Mouse (Mus musculus): Measurements from ENCODE around the gene Timm50. TPM values are rescaled to one million over a fixed set of nuclear protein-coding genes. Genes with fewer than 3 reads are reported as not detected.

Timm50 gene
- polyA plus RNA-seq, 1 experiment from 2014 or later: 119 TPM

GRCm38 (mm10) chr7:28290165-28290564 is 21.7 kb downstream of the Timm50 start:
- H3K4me2 ChIP-seq (ENCODE audit: low read length): peak overlapping the region; percentile 56
- H3K4me1 ChIP-seq (ENCODE audit: control insufficient read depth in 2 of 2, insufficient read depth in 2 of 2, low read length in 2 of 2): peaks cover 5 to 6% of the 10 kb centered on the region in 2 experiments; a peak in 2 of 4 replicates
- H3K27me3 ChIP-seq (ENCODE audit: control insufficient read depth, insufficient read depth, low read length): peaks cover 78% of the 10 kb centered on the region
- peak overlapping the region in 1 of 2 experiments; percentile 29; a peak in 2 of 4 replicates for H3K4me3 ChIP-seq (ENCODE audit: control insufficient read depth in 1 of 2, insufficient read depth in 1 of 2, low read depth in 1 of 2, low read length in 2 of 2)
- H3K9ac ChIP-seq (ENCODE audit: low read length): peak overlapping the region; percentile 36; the same call in 1 of the 2 replicates
- H3K9me3 ChIP-seq (ENCODE audit: control insufficient read depth, low read length): no peaks in the 10 kb centered on the region
- ATAC-seq (ENCODE audit: insufficient number of reproducible peaks, insufficient read depth, low FRiP score, low read depth): no peak
- H3K36me3 ChIP-seq (ENCODE audit: control insufficient read depth, insufficient read depth, low read length): no peaks in the 10 kb centered on the region
- under 1% methylated on average over 17 of the region's 18 CpGs for WGBS
- no peak overlapping the region for H3K27ac ChIP-seq (replicated peaks in 1 of 2; ENCODE audit: control insufficient read depth in 1 of 2, insufficient read depth in 1 of 2, low read depth in 2 of 2, low read length in 2 of 2)

- Histone ChIP-seq H3K4me2 (ENCODE audit: low read length) (no peak overlapping the region), H3K4me1 (ENCODE audit: control insufficient read depth in 2 of 2, insufficient read depth in 2 of 2, low read length in 2 of 2) (peaks cover 4 to 5% of the 10 kb centered on the region in 2 experiments; a peak in 3 of 4 replicates), H3K9me3 (ENCODE audit: control insufficient read depth, low read length) (no peaks in the 10 kb centered on the region), H3K36me3 (ENCODE audit: control insufficient read depth, insufficient read depth, low read length) (no peaks in the 10 kb centered on the region), H3K9ac (ENCODE audit: low read length) (no peak overlapping the region), H3K27me3 (ENCODE audit: control insufficient read depth, insufficient read depth, low read length) (no peaks in the 10 kb centered on the region), H3K27ac (replicated peaks in 1 of 2; ENCODE audit: control insufficient read depth in 1 of 2, insufficient read depth in 1 of 2, low read depth in 2 of 2, low read length in 2 of 2) (no peak overlapping the region), H3K4me3 (ENCODE audit: control insufficient read depth in 1 of 2, insufficient read depth in 1 of 2, low read depth in 1 of 2, low read length in 2 of 2) (no peak overlapping the region)
- ATAC-seq (ENCODE audit: insufficient number of reproducible peaks, insufficient read depth, low FRiP score, low read depth): no peak
- WGBS: 73% methylated on average over 7 of the region's 7 CpGs
Measured at GRCm38 (mm10) chr7:28280630-28281029, 31.2 kb downstream of the Timm50 start.

GRCm38 (mm10) chr7:28278279-28278652 is 33.6 kb downstream of the Timm50 start:
- no peak for ATAC-seq (ENCODE audit: insufficient number of reproducible peaks, insufficient read depth, low FRiP score, low read depth)
- peaks cover 4 to 5% of the 10 kb centered on the region in 2 experiments; a peak in 3 of 4 replicates for H3K4me1 ChIP-seq (ENCODE audit: control insufficient read depth in 2 of 2, insufficient read depth in 2 of 2, low read length in 2 of 2)
- H3K9ac ChIP-seq (ENCODE audit: low read length): peak overlapping the region; percentile 93
- peak overlapping the region; percentile 91 for H3K4me2 ChIP-seq (ENCODE audit: low read length)
- peak overlapping the region; percentile 72 to 87 for H3K4me3 ChIP-seq (ENCODE audit: control insufficient read depth in 1 of 2, insufficient read depth in 1 of 2, low read depth in 1 of 2, low read length in 2 of 2)
- H3K27ac ChIP-seq (replicated peaks in 1 of 2; ENCODE audit: control insufficient read depth in 1 of 2, insufficient read depth in 1 of 2, low read depth in 2 of 2, low read length in 2 of 2): peak overlapping the region in 1 of 2 experiments; percentile 66; a peak in 1 of 4 replicates
- no peaks in the 10 kb centered on the region for H3K9me3 ChIP-seq (ENCODE audit: control insufficient read depth, low read length)
- WGBS: 84% methylated on average over 7 of the region's 7 CpGs
- no peaks in the 10 kb centered on the region for H3K27me3 ChIP-seq (ENCODE audit: control insufficient read depth, insufficient read depth, low read length)
- no peaks in the 10 kb centered on the region for H3K36me3 ChIP-seq (ENCODE audit: control insufficient read depth, insufficient read depth, low read length)

GRCm38 (mm10) chr7:28277615-28278278 is 34.1 kb downstream of the Timm50 start, which contains the start of gene Eid2b:
Gene Eid2b, plus strand, starts transcription at chr7:28277739.
- no peaks in the 10 kb centered on the region for H3K27me3 ChIP-seq (ENCODE audit: control insufficient read depth, insufficient read depth, low read length)
- H3K9ac ChIP-seq (ENCODE audit: low read length): peak within 1 kb of the TSS; percentile 93
- peak within 1 kb of the TSS; percentile 66 to 75 for H3K27ac ChIP-seq (replicated peaks in 1 of 2; ENCODE audit: control insufficient read depth in 1 of 2, insufficient read depth in 1 of 2, low read depth in 2 of 2, low read length in 2 of 2)
- no peaks in the 10 kb centered on the region for H3K9me3 ChIP-seq (ENCODE audit: control insufficient read depth, low read length)
- H3K4me1 ChIP-seq (ENCODE audit: control insufficient read depth in 2 of 2, insufficient read depth in 2 of 2, low read length in 2 of 2): peaks cover 4 to 5% of the 10 kb centered on the region in 2 experiments; a peak in 3 of 4 replicates
- H3K4me3 ChIP-seq (ENCODE audit: control insufficient read depth in 1 of 2, insufficient read depth in 1 of 2, low read depth in 1 of 2, low read length in 2 of 2): peak within 1 kb of the TSS; percentile 72 to 87
- H3K4me2 ChIP-seq (ENCODE audit: low read length): peak within 1 kb of the TSS; percentile 91
- 3% methylated on average over 68 of the region's 68 CpGs for WGBS
- ATAC-seq (ENCODE audit: insufficient number of reproducible peaks, insufficient read depth, low FRiP score, low read depth): peak; percentile 46
- H3K36me3 ChIP-seq (ENCODE audit: control insufficient read depth, insufficient read depth, low read length): 0 out of 2 replicates have a peak, but pooled peaks cover 3% of the 10 kb centered on the region

GRCm38 (mm10) chr7:28277237-28277614 is 34.6 kb downstream of the Timm50 start:
- Histone ChIP-seq H3K4me2 (ENCODE audit: low read length) (no peak overlapping the region; the same call in 1 of the 2 replicates), H3K4me3 (ENCODE audit: control insufficient read depth in 1 of 2, insufficient read depth in 1 of 2, low read depth in 1 of 2, low read length in 2 of 2) (no peak overlapping the region), H3K9ac (ENCODE audit: low read length) (no peak overlapping the region), H3K27ac (replicated peaks in 1 of 2; ENCODE audit: control insufficient read depth in 1 of 2, insufficient read depth in 1 of 2, low read depth in 2 of 2, low read length in 2 of 2) (no peak overlapping the region), H3K9me3 (ENCODE audit: control insufficient read depth, low read length) (no peaks in the 10 kb centered on the region), H3K36me3 (ENCODE audit: control insufficient read depth, insufficient read depth, low read length) (peaks cover 6% of the 10 kb centered on the region; the same call in 1 of the 2 replicates), H3K4me1 (ENCODE audit: control insufficient read depth in 2 of 2, insufficient read depth in 2 of 2, low read length in 2 of 2) (peaks cover 4 to 5% of the 10 kb centered on the region in 2 experiments; a peak in 3 of 4 replicates), H3K27me3 (ENCODE audit: control insufficient read depth, insufficient read depth, low read length) (no peaks in the 10 kb centered on the region)
- ATAC-seq (ENCODE audit: insufficient number of reproducible peaks, insufficient read depth, low FRiP score, low read depth): no peak
- 56% methylated on average over 8 of the region's 8 CpGs for WGBS

- no peak overlapping the region for H3K4me3 ChIP-seq (ENCODE audit: control insufficient read depth in 1 of 2, insufficient read depth in 1 of 2, low read depth in 1 of 2, low read length in 2 of 2)
- WGBS: 67% methylated on average over 3 of the region's 3 CpGs
- ATAC-seq (ENCODE audit: insufficient number of reproducible peaks, insufficient read depth, low FRiP score, low read depth): no peak
- peaks cover 5 to 9% of the 10 kb centered on the region in 2 experiments for H3K4me1 ChIP-seq (ENCODE audit: control insufficient read depth in 2 of 2, insufficient read depth in 2 of 2, low read length in 2 of 2)
- no peak overlapping the region for H3K9ac ChIP-seq (ENCODE audit: low read length)
- no peak overlapping the region for H3K27ac ChIP-seq (replicated peaks in 1 of 2; ENCODE audit: control insufficient read depth in 1 of 2, insufficient read depth in 1 of 2, low read depth in 2 of 2, low read length in 2 of 2)
- peaks cover 10% of the 10 kb centered on the region; the same call in 1 of the 2 replicates for H3K36me3 ChIP-seq (ENCODE audit: control insufficient read depth, insufficient read depth, low read length)
- no peak overlapping the region for H3K4me2 ChIP-seq (ENCODE audit: low read length)
- H3K27me3 ChIP-seq (ENCODE audit: control insufficient read depth, insufficient read depth, low read length): no peaks in the 10 kb centered on the region
- H3K9me3 ChIP-seq (ENCODE audit: control insufficient read depth, low read length): no peaks in the 10 kb centered on the region
Measured at GRCm38 (mm10) chr7:28271761-28272160, 40.1 kb downstream of the Timm50 start.

GRCm38 (mm10) chr7:28269355-28269754 is 42.5 kb downstream of the Timm50 start:
- no peaks in the 10 kb centered on the region for H3K27me3 ChIP-seq (ENCODE audit: control insufficient read depth, insufficient read depth, low read length)
- peaks cover 5 to 9% of the 10 kb centered on the region in 2 experiments for H3K4me1 ChIP-seq (ENCODE audit: control insufficient read depth in 2 of 2, insufficient read depth in 2 of 2, low read length in 2 of 2)
- no peak overlapping the region for H3K9ac ChIP-seq (ENCODE audit: low read length)
- no peak overlapping the region for H3K4me3 ChIP-seq (ENCODE audit: control insufficient read depth in 1 of 2, insufficient read depth in 1 of 2, low read depth in 1 of 2, low read length in 2 of 2)
- ATAC-seq (ENCODE audit: insufficient number of reproducible peaks, insufficient read depth, low FRiP score, low read depth): no peak
- no peaks in the 10 kb centered on the region for H3K9me3 ChIP-seq (ENCODE audit: control insufficient read depth, low read length)
- 91% methylated on average over 12 of the region's 12 CpGs for WGBS
- H3K36me3 ChIP-seq (ENCODE audit: control insufficient read depth, insufficient read depth, low read length): peaks cover 10% of the 10 kb centered on the region; the same call in 1 of the 2 replicates
- H3K4me2 ChIP-seq (ENCODE audit: low read length): no peak overlapping the region
- H3K27ac ChIP-seq (replicated peaks in 1 of 2; ENCODE audit: control insufficient read depth in 1 of 2, insufficient read depth in 1 of 2, low read depth in 2 of 2, low read length in 2 of 2): no peak overlapping the region

All from heart, embryonic 14.5 days (tissue).